Mouse (Mus musculus) adrenal gland, postnatal 4 days (tissue): Measurements from ENCODE around the gene Bpifb5. TPM values are rescaled to one million over a fixed set of nuclear protein-coding genes. Genes with fewer than 3 reads are reported as not detected.
"Not testable (repeated sequence)": the region's sequence is repeated elsewhere in the genome, so short reads cannot be mapped to it uniquely, and the experiment has no call there.

Experiments
- DNase-seq, 2 experiments: peaks; one replicate each; pipeline ENCODE4 v3.0.0; 2021 to 2022; ENCODE audit warnings: low spot score in 2 of 2, mixed read lengths in 2 of 2
- total RNA-seq, 2 experiments: library from RNA; stranded (reverse); gene quantifications; 2 replicates each; pipeline ENCODE4 v1.2.3; 2021

Gene Bpifb5
- total RNA-seq, 2 experiments from 2014 or later: not detected

- DNase-seq: no peak
Observed at GRCm38 (mm10) chr2:154233426-154233825, 9.9 kb downstream of the Bpifb5 start.

GRCm38 (mm10) chr2:154240771-154241170, 17.2 kb downstream of the Bpifb5 start:
- DNase-seq: no peak

DNA sequence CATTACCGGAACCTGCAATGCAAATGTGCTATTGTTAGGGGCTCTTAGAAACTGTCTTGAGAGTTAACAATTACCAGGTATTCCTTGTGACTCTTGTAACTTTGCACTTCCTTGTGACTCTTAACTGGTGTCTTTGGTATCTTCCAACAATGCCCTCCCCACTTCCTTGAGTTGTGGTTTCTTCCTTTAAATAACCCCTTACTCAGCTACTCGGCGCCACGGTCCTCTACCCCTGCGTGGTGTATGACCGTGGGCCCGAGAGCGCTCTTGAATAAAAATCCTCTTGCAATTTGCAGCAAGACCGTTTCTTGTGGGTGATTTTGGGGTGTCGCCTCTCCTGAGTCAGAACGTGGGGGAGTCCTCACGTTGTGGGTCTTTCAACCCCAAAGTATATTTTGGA, 19.2 kb downstream of the Bpifb5 start:
- not testable (repeated sequence) for DNase-seq

DNA sequence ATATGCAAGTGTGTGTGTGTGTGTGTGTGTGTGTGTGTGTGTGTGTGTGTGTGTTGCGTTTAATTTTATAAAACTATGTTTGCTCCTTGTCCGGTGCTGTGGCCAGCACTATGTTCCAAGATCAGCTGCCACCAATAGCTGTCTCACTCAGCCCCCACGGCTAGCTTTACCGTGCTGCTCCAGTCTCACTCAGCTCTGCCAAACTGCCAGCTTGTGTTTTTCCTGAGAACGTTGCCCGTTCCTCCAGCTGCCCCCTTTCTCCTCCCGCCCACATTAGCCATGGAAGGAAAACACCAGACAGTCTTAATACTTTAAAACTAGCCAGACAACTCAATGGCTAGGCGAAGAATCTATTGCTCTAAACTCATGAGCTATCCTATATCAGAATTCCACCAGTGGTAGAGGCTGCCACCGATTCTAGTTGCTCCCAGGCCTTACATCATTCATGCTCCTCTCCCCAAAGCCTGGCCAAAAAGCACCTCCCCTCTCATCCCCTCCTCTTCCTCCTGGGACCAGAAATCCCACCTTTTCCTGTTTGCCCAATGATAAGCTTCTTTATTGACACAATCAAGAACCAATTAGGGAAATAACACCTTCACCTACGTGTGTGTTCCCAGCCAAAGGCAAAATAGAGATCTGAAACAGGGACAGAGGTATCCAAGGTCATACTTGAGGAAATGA, 20.0 kb downstream of the Bpifb5 start:
- no peak for DNase-seq

GRCm38 (mm10) chr2:154245322-154245721, 21.8 kb downstream of the Bpifb5 start:
- DNase-seq: no peak

- DNase-seq: not testable (repeated sequence)
Observed at GRCm38 (mm10) chr2:154255254-154255653, 31.7 kb downstream of the Bpifb5 start.

DNA sequence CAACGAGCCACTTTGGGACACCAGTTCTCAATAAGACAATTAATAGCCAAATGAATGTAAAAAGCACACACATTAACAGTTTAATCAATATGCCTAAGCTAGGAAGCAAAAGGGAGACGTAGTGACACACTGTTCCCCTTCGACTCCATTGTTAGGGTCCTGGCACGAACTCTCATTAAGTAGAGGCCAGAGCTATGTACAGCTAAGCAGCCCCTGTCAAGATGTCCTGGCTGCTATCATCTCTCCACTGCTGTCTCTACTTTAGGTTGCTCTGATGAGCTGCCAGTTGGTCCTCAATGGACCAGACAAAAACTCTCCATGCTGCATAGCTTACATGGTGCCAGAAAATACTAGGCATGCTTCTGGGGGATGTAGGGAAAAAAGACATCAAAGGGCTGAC, 32.2 kb downstream of the Bpifb5 start:
- DNase-seq: no peak

- DNase-seq: not testable (repeated sequence)
Observed at GRCm38 (mm10) chr2:154257554-154257953, 34.0 kb downstream of the Bpifb5 start, which contains the start of gene Bpifb9a. Bpifb9a (plus strand) TSS chr2:154257854.

- not testable (repeated sequence) for DNase-seq
Observed at GRCm38 (mm10) chr2:154264397-154264796, 40.9 kb downstream of the Bpifb5 start.

Other genes with a start within 250 kb of the Bpifb5 start
- gene Bpifa6, start 248.8 kb upstream of the Bpifb5 start, total RNA-seq: not detected
- 1 to 10 TPM in 1 of 2 experiments, under 1 TPM in 1; 0.68 to 1.3 TPM for gene Bpifa2, start 215.5 kb upstream of the Bpifb5 start, total RNA-seq
- not detected for gene Bpifa3, start 93.4 kb upstream of the Bpifb5 start, total RNA-seq
- gene Bpifa1, start 80.9 kb upstream of the Bpifb5 start, total RNA-seq: not detected
- gene Bpifa5, start 61.1 kb upstream of the Bpifb5 start, total RNA-seq: not detected
- under 1 TPM; 0.11 to 0.25 TPM for gene Bpifb1, start 32.9 kb upstream of the Bpifb5 start, total RNA-seq
- not detected for gene Bpifb9a, start 34.1 kb downstream of the Bpifb5 start, total RNA-seq
- gene Bpifb9b, start 83.5 kb downstream of the Bpifb5 start, total RNA-seq: not detected
- gene Cdk5rap1, start 149.3 kb downstream of the Bpifb5 start, total RNA-seq: 10 to 100 TPM; 15.9 to 17.9 TPM
- gene Snta1, start 184.4 kb downstream of the Bpifb5 start, total RNA-seq: 10 to 100 TPM; 29.2 to 30.1 TPM
- gene Cbfa2t2, start 212.7 kb downstream of the Bpifb5 start, total RNA-seq: 10 to 100 TPM; 45.8 to 60.4 TPM